Mouse (Mus musculus) lung, embryonic 15.5 days (tissue): ENCODE data around the gene Cptp. TPM values are rescaled to one million over a fixed set of nuclear protein-coding genes. Genes with fewer than 3 reads are reported as not detected.

Experiments used
- ATAC-seq: fragments of 200-750 bp; cut with Nextera tagmentation; 2 replicates; pipeline ENCODE4 v1.8.0; 2017; ENCODE audit warnings: moderate number of reproducible peaks, borderline replicate concordance; ENCODE audit not compliant: low FRiP score, low TSS enrichment; ENCODE audit errors: extremely low read depth
- H3K27ac ChIP-seq: fragments of 300-500 bp; sonication (generic); 2 replicates; pipeline ENCODE4 v1.5.1; 2015; ENCODE audit warnings: moderate library complexity, mild to moderate bottlenecking, inconsistent platforms
- H3K27me3 ChIP-seq: fragments of 300-500 bp; sonication (generic); 2 replicates; pipeline ENCODE4 v1.6.1; 2015; ENCODE audit warnings: inconsistent platforms
- H3K36me3 ChIP-seq: fragments of 300-500 bp; sonication (generic); 2 replicates; pipeline ENCODE4 v1.6.1; 2015; ENCODE audit warnings: inconsistent platforms
- H3K4me1 ChIP-seq: fragments of 300-500 bp; sonication (generic); 2 replicates; pipeline ENCODE4 v1.6.1; 2015; ENCODE audit warnings: inconsistent platforms
- H3K4me2 ChIP-seq: fragments of 300-500 bp; sonication (generic); 2 replicates; pipeline ENCODE4 v1.6.1; 2015; ENCODE audit warnings: inconsistent platforms, mild to moderate bottlenecking, moderate library complexity
- H3K4me3 ChIP-seq: fragments of 300-500 bp; sonication (generic); 2 replicates; pipeline ENCODE4 v1.5.1; 2015; ENCODE audit warnings: mild to moderate bottlenecking, inconsistent platforms
- H3K9ac ChIP-seq: fragments of 300-500 bp; sonication (generic); 2 replicates; pipeline ENCODE4 v1.6.1; 2015; ENCODE audit warnings: inconsistent platforms
- H3K9me3 ChIP-seq: fragments of 300-500 bp; sonication (generic); 2 replicates; pipeline ENCODE4 v1.6.1; 2016; ENCODE audit warnings: inconsistent platforms
- WGBS: fragments of 180-500 bp; shearing (Covaris S2); methylation state at CpG from one replicate; pipeline ENCODE4 v1.1.7; 2015; 5-methylcytosine and 5-hydroxymethylcytosine counted together
- polyA plus RNA-seq: library from polyadenylated mRNA; unstranded; fragments of >200 nt; fragmentation: Nextera tagmentation; extraction: Ambion mirVana; gene quantifications from 2 replicates; pipeline ENCODE4 v1.2.1, GENCODE M21; 2015

Cptp gene
- polyA plus RNA-seq, 1 experiment from 2014 or later, result 14.5 TPM

GRCm38 (mm10) chr4:155849792-155850451, 19.3 kb downstream of the Cptp start:
- peaks cover 10% of the 10 kb centered on the region; the same call in 1 of the 2 replicates for H3K36me3 ChIP-seq
- no peaks in the 10 kb centered on the region for H3K9me3 ChIP-seq
- H3K4me3 ChIP-seq, result no peak overlapping the region
- no peak for ATAC-seq
- peaks cover 32% of the 10 kb centered on the region for H3K4me1 ChIP-seq
- H3K4me2 ChIP-seq, result no peak overlapping the region
- no peaks in the 10 kb centered on the region for H3K27me3 ChIP-seq
- H3K9ac ChIP-seq, result no peak overlapping the region
- H3K27ac ChIP-seq, result no peak overlapping the region
- 92% methylated on average over 3 of the region's 3 CpGs for WGBS

GRCm38 (mm10) chr4:155849391-155849790, 19.8 kb downstream of the Cptp start:
- no peaks in the 10 kb centered on the region for H3K27me3 ChIP-seq
- WGBS, result 67% methylated on average over 2 of the region's 2 CpGs
- H3K4me3 ChIP-seq, result no peak overlapping the region
- peaks cover 32% of the 10 kb centered on the region for H3K4me1 ChIP-seq
- no peak overlapping the region for H3K4me2 ChIP-seq
- H3K9ac ChIP-seq, result no peak overlapping the region
- no peaks in the 10 kb centered on the region for H3K9me3 ChIP-seq
- no peak overlapping the region for H3K27ac ChIP-seq
- no peak for ATAC-seq
- peaks cover 5% of the 10 kb centered on the region; the same call in 1 of the 2 replicates for H3K36me3 ChIP-seq

GRCm38 (mm10) chr4:155848434-155849095, 20.7 kb downstream of the Cptp start:
- H3K27ac ChIP-seq, result no peak overlapping the region
- no peak for ATAC-seq
- peak overlapping the region; percentile 83 for H3K9ac ChIP-seq
- H3K4me3 ChIP-seq, result peak overlapping the region; percentile 93
- H3K4me2 ChIP-seq, result peak overlapping the region; percentile 96
- no peaks in the 10 kb centered on the region for H3K27me3 ChIP-seq
- peaks cover 32% of the 10 kb centered on the region for H3K4me1 ChIP-seq
- no peaks in the 10 kb centered on the region for H3K36me3 ChIP-seq
- 57% methylated on average over 7 of the region's 7 CpGs for WGBS
- H3K9me3 ChIP-seq, result no peaks in the 10 kb centered on the region

- peak; percentile 74 for ATAC-seq
- H3K9me3 ChIP-seq, result no peaks in the 10 kb centered on the region
- under 1% methylated on average over 62 of the region's 69 CpGs for WGBS
Measured at GRCm38 (mm10) chr4:155847591-155848352, 21.5 kb downstream of the Cptp start.

GRCm38 (mm10) chr4:155846871-155847578, 22.2 kb downstream of the Cptp start, which contains the start of gene Dvl1:
TSS of gene Dvl1 (plus strand) at chr4:155847402.
- no peaks in the 10 kb centered on the region for H3K9me3 ChIP-seq
- ATAC-seq, result peak; percentile 92
- peak within 1 kb of the TSS; percentile 83 for H3K9ac ChIP-seq
- H3K4me1 ChIP-seq, result peaks cover 32% of the 10 kb centered on the region
- H3K36me3 ChIP-seq, result peaks cover 12% of the 10 kb centered on the region
- peak within 1 kb of the TSS; percentile 96 for H3K4me2 ChIP-seq
- WGBS, result 2% methylated on average over 34 of the region's 65 CpGs
- peak within 1 kb of the TSS; percentile 75 for H3K27ac ChIP-seq
- peak within 1 kb of the TSS; percentile 93 for H3K4me3 ChIP-seq
- H3K27me3 ChIP-seq, result no peaks in the 10 kb centered on the region

More at GRCm38 (mm10) chr4:155847591-155848352, 21.5 kb downstream of the Cptp start:
- H3K4me1 ChIP-seq, result peaks cover 32% of the 10 kb centered on the region
- peak overlapping the region; percentile 83 for H3K9ac ChIP-seq
- H3K4me3 ChIP-seq, result peak overlapping the region; percentile 93
- peaks cover 6% of the 10 kb centered on the region for H3K36me3 ChIP-seq
- H3K27me3 ChIP-seq, result no peaks in the 10 kb centered on the region
- peak overlapping the region; percentile 75 for H3K27ac ChIP-seq
- H3K4me2 ChIP-seq, result peak overlapping the region; percentile 96

- Histone ChIP-seq H3K9me3 (no peaks in the 10 kb centered on the region), H3K27me3 (no peaks in the 10 kb centered on the region), H3K4me1 (peaks cover 44% of the 10 kb centered on the region), H3K9ac (no peak overlapping the region), H3K36me3 (peaks cover 12% of the 10 kb centered on the region), H3K4me2 (no peak overlapping the region), H3K4me3 (no peak overlapping the region), H3K27ac (no peak overlapping the region)
- 94% methylated on average over 5 of the region's 5 CpGs for WGBS
- ATAC-seq, result no peak
Measured at GRCm38 (mm10) chr4:155843231-155843630, 26.0 kb downstream of the Cptp start.

- no peaks in the 10 kb centered on the region for H3K9me3 ChIP-seq
- H3K9ac ChIP-seq, result no peak overlapping the region
- H3K27ac ChIP-seq, result no peak overlapping the region
- 38% methylated on average over 38 of the region's 38 CpGs for WGBS
- no peaks in the 10 kb centered on the region for H3K27me3 ChIP-seq
- H3K4me2 ChIP-seq, result peak overlapping the region; percentile 86
- no peak for ATAC-seq
- peaks cover 52% of the 10 kb centered on the region for H3K4me1 ChIP-seq
- peaks cover 12% of the 10 kb centered on the region for H3K36me3 ChIP-seq
- H3K4me3 ChIP-seq, result peak overlapping the region; percentile 60
Measured at GRCm38 (mm10) chr4:155841651-155842270, 27.5 kb downstream of the Cptp start.

- Histone ChIP-seq H3K9me3 (no peaks in the 10 kb centered on the region), H3K4me2 (peak overlapping the region; percentile 86), H3K4me3 (peak overlapping the region; percentile 60), H3K4me1 (peaks cover 47% of the 10 kb centered on the region), H3K9ac (peak overlapping the region; percentile 65), H3K36me3 (peaks cover 12% of the 10 kb centered on the region), H3K27ac (peak overlapping the region; percentile 95; the same call in 1 of the 2 replicates), H3K27me3 (no peaks in the 10 kb centered on the region)
- 1% methylated on average over 32 of the region's 32 CpGs for WGBS
- peak; percentile 14 for ATAC-seq
Measured at GRCm38 (mm10) chr4:155841003-155841454, 28.2 kb downstream of the Cptp start.

- no peaks in the 10 kb centered on the region for H3K27me3 ChIP-seq
- H3K9ac ChIP-seq, result peak overlapping the region; percentile 65
- no peaks in the 10 kb centered on the region for H3K9me3 ChIP-seq
- H3K4me2 ChIP-seq, result peak overlapping the region; percentile 86
- peak overlapping the region; percentile 95 for H3K27ac ChIP-seq
- H3K4me3 ChIP-seq, result peak overlapping the region; percentile 60
- no peak for ATAC-seq
- WGBS, result 8% methylated on average over 8 of the region's 8 CpGs
- H3K4me1 ChIP-seq, result peaks cover 47% of the 10 kb centered on the region
- peaks cover 12% of the 10 kb centered on the region for H3K36me3 ChIP-seq
Measured at GRCm38 (mm10) chr4:155840076-155841002, 28.9 kb downstream of the Cptp start.

GRCm38 (mm10) chr4:155839483-155839910, 29.7 kb downstream of the Cptp start, which contains the start of gene Mxra8:
TSS of gene Mxra8 (plus strand) at chr4:155839680.
- H3K36me3 ChIP-seq, result peaks cover 12% of the 10 kb centered on the region
- peak within 1 kb of the TSS; percentile 95 for H3K27ac ChIP-seq
- no peaks in the 10 kb centered on the region for H3K27me3 ChIP-seq
- H3K4me1 ChIP-seq, result peaks cover 47% of the 10 kb centered on the region
- H3K9ac ChIP-seq, result peak within 1 kb of the TSS; percentile 65
- H3K9me3 ChIP-seq, result no peaks in the 10 kb centered on the region
- WGBS, result 3% methylated on average over 16 of the region's 16 CpGs
- peak; percentile 94 for ATAC-seq
- peak within 1 kb of the TSS; percentile 60 for H3K4me3 ChIP-seq
- H3K4me2 ChIP-seq, result peak within 1 kb of the TSS; percentile 86
